Mouse (Mus musculus): ENCODE measurements at regions not wholly inside any gene's neighbourhood (a gene's known extent, or its start where the extent isn't known, plus 50 kb on each side); places are given as distances from the start of the nearest gene placed in this dataset.
"Not testable (repeated sequence)": the region's sequence is repeated elsewhere in the genome, so short reads cannot be mapped to it uniquely, and the experiment has no call there.

DNA sequence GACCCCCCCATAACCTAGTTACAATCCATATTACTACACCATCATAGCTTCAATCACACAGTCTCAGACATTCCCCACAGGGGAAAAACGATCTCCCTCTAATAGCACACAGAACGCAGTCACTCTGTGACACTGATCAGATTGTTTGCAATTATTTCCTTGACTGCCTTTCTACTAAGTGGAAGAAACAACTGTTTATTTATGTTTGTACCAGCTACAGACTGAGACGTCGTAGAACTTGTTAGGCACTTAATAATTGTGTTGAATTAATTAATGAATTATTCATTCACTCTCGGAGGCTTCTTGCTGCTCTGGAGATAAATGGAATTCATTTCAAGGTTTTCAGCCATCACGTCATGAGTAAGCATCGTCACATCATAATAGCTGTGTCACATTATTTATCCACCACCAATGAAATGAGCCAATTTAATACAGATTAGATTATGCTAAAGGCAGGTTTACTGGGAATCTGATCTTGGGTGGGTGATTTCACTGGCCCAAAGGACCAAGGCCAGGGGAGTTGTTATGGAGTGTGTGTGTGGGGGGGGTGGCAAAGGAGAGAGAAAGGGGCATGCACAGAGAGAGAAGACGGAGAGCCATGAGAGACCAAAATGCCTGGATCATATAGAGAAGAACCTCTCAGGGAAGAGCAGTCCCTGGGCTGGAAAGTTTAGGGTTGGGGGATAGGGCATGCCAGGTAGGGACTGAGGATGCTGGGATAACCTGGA lies 355.7 kb upstream of the Zwint start:
- DNase-seq (ENCODE audit: low spot score in 2 of 2), result no peak
- intact Hi-C loops (cut with DNase I), result no loop called here

DNA sequence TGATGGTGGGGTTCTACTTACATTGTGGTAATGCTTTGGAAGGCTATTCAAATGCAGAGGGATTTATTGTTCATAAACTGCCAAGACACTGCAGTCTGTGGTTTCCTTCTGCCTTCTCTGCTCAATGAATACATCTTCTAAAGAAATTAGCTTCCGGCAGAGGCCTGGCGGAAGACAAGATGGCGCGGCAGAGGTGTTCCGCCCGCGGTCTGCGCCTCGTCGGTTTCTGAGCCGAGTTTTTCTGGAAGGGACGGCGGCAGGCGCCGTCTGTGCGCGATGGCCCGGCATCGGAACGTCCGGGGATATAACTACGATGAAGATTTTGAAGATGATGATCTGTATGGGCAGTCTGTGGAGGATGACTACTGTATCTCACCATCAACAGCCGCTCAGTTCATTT lies 345.6 kb upstream of the Zwint start:
- DNase-seq (ENCODE audit: low spot score in 2 of 2); intact Hi-C loops (cut with DNase I): not testable (repeated sequence)

GRCm38 (mm10) chr10:72318308-72318707 lies 336.3 kb upstream of the Zwint start:
- DNase-seq (ENCODE audit: low spot score in 2 of 2), result no peak
- intact Hi-C loops (cut with DNase I), result no loop called here

DNA sequence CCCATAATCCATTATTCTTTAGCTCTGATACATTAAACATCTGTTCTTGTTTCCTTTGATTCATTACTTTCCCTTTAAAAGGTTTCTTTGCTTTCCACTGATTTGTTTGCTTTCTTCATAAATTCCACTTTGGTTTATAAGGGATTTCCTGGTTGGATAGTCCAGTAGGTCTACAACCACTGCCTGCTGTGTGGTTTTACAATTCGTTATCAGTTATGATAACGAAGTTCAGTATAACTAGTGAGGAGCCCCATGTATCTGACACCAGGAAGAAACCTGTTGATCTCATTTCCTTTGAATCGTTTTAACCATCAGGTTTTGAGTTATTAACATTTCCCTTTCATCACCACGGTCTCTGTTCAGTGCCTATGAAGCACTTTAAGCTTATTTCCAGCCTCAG lies 334.3 kb upstream of the Zwint start:
- no peak for DNase-seq (ENCODE audit: low spot score in 2 of 2)
- intact Hi-C loops (cut with DNase I), result no loop called here

GRCm38 (mm10) chr10:72326624-72327023 lies 328.0 kb upstream of the Zwint start:
- DNase-seq (ENCODE audit: low spot score in 2 of 2), result no peak
- intact Hi-C loops (cut with DNase I), result no loop called here

DNA sequence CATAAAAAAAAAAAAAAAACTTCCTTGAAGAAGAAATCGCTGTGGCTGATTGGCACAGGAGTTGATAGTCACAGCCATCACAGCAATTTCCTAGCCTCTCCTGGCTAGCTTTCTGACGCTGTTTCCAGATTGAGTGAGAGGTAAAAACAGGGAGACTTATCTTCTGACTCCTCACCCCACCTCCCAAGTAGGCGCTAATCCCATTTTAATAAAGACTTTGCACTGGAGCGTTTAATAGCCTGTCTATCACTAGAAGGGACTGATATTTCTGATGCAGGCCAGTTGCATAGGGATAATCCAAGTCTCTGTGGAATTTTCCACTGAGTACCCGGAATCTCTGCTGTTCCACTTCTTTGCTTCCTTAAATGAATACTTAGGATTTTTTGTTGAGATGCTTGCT lies 307.4 kb upstream of the Zwint start:
- intact Hi-C loops (cut with DNase I), result no loop called here
- DNase-seq (ENCODE audit: low spot score in 2 of 2), result no peak

DNA sequence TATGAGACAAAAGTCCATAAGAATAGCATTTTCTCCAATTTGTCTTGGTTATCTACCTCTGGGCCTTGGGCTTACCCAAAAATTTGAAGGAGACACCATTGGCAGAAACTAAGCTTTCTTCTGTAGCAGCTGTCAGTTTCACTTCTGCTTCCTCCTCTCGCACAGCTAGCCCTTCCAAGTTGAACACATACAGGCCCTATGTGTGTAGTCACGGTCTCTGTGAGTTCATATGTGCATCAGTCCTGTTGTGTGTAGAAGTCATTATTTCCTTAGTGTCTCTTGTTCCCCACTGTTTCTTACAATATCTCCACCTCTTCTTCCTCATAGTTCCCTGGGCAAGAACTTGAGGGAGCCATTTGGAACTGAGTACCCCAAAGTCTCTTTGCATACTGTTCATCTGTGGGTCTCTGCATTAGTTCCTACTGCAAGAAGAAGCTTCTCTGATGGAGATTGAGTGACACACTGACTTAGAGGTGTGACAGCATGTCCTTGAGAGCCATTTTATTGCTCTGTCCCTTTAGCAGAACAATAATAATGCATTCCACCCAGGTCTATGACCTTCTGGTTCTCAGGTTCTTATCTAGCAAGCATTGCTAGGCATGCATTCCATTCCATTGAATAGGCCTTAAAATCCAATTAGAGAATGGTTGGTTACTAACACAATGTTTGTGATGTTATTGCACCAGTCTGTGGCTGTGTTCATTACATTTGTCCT lies 306.5 kb upstream of the Zwint start:
- intact Hi-C loops (cut with DNase I), result no loop called here
- DNase-seq (ENCODE audit: low spot score in 2 of 2), result no peak

GRCm38 (mm10) chr10:72352810-72353209 lies 301.8 kb upstream of the Zwint start:
- intact Hi-C loops (cut with DNase I), result no loop called here
- no peak for DNase-seq (ENCODE audit: low spot score in 2 of 2)

GRCm38 (mm10) chr10:72353515-72353914 lies 301.1 kb upstream of the Zwint start:
- intact Hi-C loops (cut with DNase I), result no loop called here
- peak; percentile 1 to 3 for DNase-seq (ENCODE audit: low spot score in 2 of 2)

- DNase-seq (ENCODE audit: low spot score in 2 of 2), result no peak
- intact Hi-C loops (cut with DNase I), result no loop called here
These were observed 271.3 kb upstream of the Zwint start for GRCm38 (mm10) chr10:72383351-72383750.

DNA sequence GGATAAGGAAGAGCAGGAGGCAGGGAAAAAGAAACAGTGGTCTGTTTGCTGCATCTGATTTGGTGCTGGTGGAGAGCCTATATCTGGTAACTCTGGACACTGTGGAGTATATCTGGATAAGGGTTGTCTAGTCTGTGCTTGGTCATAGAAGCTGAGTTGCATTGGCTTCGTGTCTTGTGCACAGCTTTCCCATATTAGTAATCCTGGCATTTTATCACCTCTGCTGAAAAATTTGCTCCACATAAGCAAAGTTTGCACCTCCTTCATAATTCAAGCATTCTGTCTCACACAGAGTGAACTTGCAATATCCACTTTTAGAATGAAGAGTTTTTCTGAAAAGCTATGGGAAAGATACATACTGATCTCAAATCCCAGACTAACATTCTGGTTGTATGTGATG lies 269.8 kb upstream of the Zwint start:
- DNase-seq (ENCODE audit: low spot score in 2 of 2), result peak in 1 of 2 experiments; percentile 4
- intact Hi-C loops (cut with DNase I), result no loop called here

DNA sequence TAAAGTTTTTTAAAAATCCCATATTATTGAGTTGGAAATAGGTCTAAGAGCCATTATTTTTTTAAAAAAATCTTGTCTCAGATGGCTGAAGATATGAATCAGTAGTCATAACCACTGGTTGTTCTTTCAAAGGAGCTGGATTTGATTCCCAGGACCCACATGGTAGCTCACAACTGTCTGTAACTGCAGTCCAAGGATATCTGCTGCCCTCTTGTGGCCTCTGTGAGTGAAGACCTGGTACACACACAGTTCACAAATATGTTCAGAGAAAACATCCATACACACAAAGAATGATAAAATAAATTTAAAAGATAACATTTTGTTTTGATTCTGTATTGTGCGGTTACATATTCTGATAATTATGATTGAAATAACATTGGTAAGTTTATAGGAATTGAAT lies 263.2 kb upstream of the Zwint start:
- intact Hi-C loops (cut with DNase I), result no loop called here
- DNase-seq (ENCODE audit: low spot score in 2 of 2), result no peak

DNA sequence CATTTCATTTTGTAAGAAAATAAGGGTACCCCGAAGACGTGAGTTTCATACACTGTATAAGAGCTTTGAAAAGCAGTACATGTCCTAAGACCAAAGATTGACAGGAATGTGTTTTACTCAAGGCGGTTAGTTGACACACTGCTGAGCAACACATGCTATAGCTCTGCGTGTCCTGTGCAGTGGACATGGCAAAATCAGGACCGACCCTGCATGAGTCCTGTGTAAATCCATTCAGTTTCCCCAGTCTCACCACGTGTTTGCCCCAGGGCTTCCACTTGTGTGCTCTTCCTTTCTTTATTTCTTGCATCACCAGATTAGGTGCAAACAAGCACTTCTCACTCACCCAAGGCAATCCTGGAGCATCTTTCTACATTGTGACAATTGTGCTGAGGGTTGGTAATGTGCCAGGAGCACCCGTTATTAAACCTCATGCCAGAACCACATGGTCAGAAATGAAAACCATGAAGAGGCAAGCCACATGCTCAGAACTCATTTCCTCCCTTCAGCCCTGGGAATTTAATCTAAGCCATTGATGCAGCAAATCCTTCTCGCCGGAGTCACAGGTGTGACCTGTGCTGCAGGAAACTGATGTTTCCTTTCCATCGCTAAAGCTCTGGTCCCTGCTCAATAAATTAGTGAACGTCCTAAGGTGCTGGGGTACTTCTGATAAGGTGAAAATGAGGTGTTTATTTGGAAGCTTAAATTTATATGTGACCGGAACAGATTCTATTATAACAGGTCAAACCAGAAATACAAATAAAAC lies 261.2 kb upstream of the Zwint start:
- no peak for DNase-seq (ENCODE audit: low spot score in 2 of 2)
- intact Hi-C loops (cut with DNase I), result no loop called here

DNA sequence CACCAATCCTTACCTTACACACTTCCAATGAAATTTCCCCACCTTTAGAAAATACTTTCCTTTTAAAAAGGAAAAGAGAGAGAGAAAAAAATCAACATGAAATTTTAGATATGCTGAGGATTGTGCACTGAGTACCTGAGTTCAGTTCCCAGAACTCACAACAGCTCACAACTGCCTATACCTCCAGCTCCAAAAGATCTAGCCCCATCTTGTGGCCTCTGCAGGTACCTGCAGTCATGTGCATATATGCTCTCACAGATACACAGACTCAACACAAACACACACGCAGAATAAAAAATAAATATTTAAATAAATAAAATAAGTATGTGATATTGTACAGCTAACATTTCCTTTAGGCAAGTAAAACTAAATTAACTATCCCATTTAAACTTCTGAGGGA lies 260.3 kb upstream of the Zwint start:
- no peak for DNase-seq (ENCODE audit: low spot score in 2 of 2)
- intact Hi-C loops (cut with DNase I), result no loop called here

- intact Hi-C loops (cut with DNase I), result no loop called here
- no peak for DNase-seq (ENCODE audit: low spot score in 2 of 2)
These were observed 251.4 kb upstream of the Zwint start for GRCm38 (mm10) chr10:72403290-72403689.

GRCm38 (mm10) chr10:72410305-72410704 lies 244.3 kb upstream of the Zwint start:
- peak in 1 of 2 experiments; percentile 29 for DNase-seq (ENCODE audit: low spot score in 2 of 2)
- intact Hi-C loops (cut with DNase I), result no loop called here

- DNase-seq (ENCODE audit: low spot score in 2 of 2), result peak in 1 of 2 experiments; percentile 11
- intact Hi-C loops (cut with DNase I), result no loop called here
These were observed 243.0 kb upstream of the Zwint start for GRCm38 (mm10) chr10:72411670-72412069.

- intact Hi-C loops (cut with DNase I), result no loop called here
- DNase-seq (ENCODE audit: low spot score in 2 of 2), result no peak
These were observed 200.0 kb upstream of the Zwint start for GRCm38 (mm10) chr10:72454629-72455028.

DNA sequence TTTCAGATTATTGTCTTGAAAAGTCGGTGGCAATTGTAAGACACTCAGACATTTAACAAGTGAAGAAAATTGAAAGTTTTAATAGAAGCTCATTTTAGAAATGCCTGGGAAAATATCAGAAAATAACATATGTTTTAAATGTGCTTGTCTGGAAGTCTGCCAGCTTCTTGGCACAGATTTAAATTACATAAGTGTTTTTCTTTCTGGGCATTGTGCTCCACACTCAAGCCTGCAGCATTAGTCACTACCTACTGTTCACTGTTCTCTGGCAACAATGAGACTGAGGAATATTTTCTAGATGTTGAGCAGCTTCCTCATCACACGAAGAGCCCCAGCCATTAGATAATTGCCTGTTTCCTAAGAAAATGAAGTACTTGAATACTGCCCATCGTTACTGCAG lies 170.3 kb upstream of the Zwint start:
- intact Hi-C loops (cut with DNase I), result no loop called here
- DNase-seq (ENCODE audit: low spot score in 2 of 2), result peak; percentile 63 to 76

GRCm38 (mm10) chr10:72532431-72532830 lies 122.2 kb upstream of the Zwint start:
- intact Hi-C loops (cut with DNase I), result no loop called here
- peak in 1 of 2 experiments; percentile 3 for DNase-seq (ENCODE audit: low spot score in 2 of 2)
